Mouse (Mus musculus) liver, adult 2 months (tissue): Measurements from ENCODE around the gene Scaf1.
A peak's percentile ranks its signal among the peaks of the same experiment; 100 is the strongest.

Experiments used
- CTCF ChIP-seq: fragments of 200-500 bp; IDR thresholded peaks from 2 replicates; pipeline ENCODE4 v1.5.1; 2011; ENCODE audit warnings: low read depth, low read length, control low read depth
- POLR2A ChIP-seq: fragments of 200-500 bp; IDR thresholded peaks from 2 replicates; pipeline ENCODE4 v1.6.1; 2011; ENCODE audit warnings: low read length, control low read depth; ENCODE audit not compliant: insufficient read depth; ENCODE audit errors: extremely low read depth

DNA sequence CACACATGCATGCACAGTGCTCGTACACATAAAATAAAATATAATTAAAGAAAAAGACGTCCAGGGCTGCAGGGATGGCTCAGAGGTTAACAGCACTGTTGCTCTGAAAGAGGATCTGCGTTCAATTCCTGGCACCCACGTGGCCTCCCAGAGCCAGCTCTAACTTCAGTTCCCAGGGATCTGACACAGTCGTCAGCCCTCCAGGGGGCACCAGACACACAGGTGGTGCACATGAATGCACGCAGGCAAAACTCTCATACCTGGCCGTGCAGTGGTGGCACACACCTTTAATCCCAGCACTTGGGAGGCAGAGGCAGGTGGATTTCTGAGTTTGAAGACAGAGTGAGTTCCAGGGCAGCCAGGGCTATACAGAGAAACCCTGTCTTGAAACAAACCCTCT, 50.2 kb downstream of the Scaf1 start:
- TF ChIP-seq CTCF: peak; percentile 51
- no peak for TF ChIP-seq POLR2A
